Mouse (Mus musculus): Measurements from ENCODE around the gene Prkar2b.
A peak's percentile ranks its signal among the peaks of the same experiment; 100 is the strongest.

The Prkar2b gene

GRCm38 (mm10) chr12:32061090-32061930 is at the start of gene Prkar2b:
Prkar2b (minus strand) TSS chr12:32061296.
- DNase-seq (ENCODE audit: low read depth) = peak; percentile 97

GRCm38 (mm10) chr12:32109201-32109600 is 48.1 kb upstream of the Prkar2b start:
- DNase-seq (ENCODE audit: low read depth) = peak; percentile 72

- DNase-seq (ENCODE audit: low read depth) = no peak
Observed at GRCm38 (mm10) chr12:32104955-32105521, 43.9 kb upstream of the Prkar2b start.

- DNase-seq (ENCODE audit: low read depth) = no peak
Observed at GRCm38 (mm10) chr12:32104451-32104862, 43.4 kb upstream of the Prkar2b start.

GRCm38 (mm10) chr12:32101306-32101705 is 40.2 kb upstream of the Prkar2b start:
- DNase-seq (ENCODE audit: low read depth) = no peak

GRCm38 (mm10) chr12:32099686-32100206 is 38.6 kb upstream of the Prkar2b start:
- DNase-seq (ENCODE audit: low read depth) = peak; percentile 85

GRCm38 (mm10) chr12:32098596-32098995 is 37.5 kb upstream of the Prkar2b start:
- DNase-seq (ENCODE audit: low read depth) = no peak

GRCm38 (mm10) chr12:32097107-32097506 is 36.0 kb upstream of the Prkar2b start:
- DNase-seq (ENCODE audit: low read depth) = peak; percentile 33

GRCm38 (mm10) chr12:32095164-32095563 is 34.1 kb upstream of the Prkar2b start:
- peak; percentile 68 for DNase-seq (ENCODE audit: low read depth)

GRCm38 (mm10) chr12:32092452-32092851 is 31.4 kb upstream of the Prkar2b start:
- DNase-seq (ENCODE audit: low read depth) = no peak

GRCm38 (mm10) chr12:32088566-32088965 is 27.5 kb upstream of the Prkar2b start:
- no peak for DNase-seq (ENCODE audit: low read depth)

- no peak for DNase-seq (ENCODE audit: low read depth)
Observed at GRCm38 (mm10) chr12:32087339-32087738, 26.2 kb upstream of the Prkar2b start.

GRCm38 (mm10) chr12:32086874-32087273 is 25.8 kb upstream of the Prkar2b start:
- no peak for DNase-seq (ENCODE audit: low read depth)

GRCm38 (mm10) chr12:32085856-32086255 is 24.8 kb upstream of the Prkar2b start:
- DNase-seq (ENCODE audit: low read depth) = peak; percentile 55

GRCm38 (mm10) chr12:32085189-32085588 is 24.1 kb upstream of the Prkar2b start:
- no peak for DNase-seq (ENCODE audit: low read depth)

GRCm38 (mm10) chr12:32084601-32085000 is 23.5 kb upstream of the Prkar2b start:
- DNase-seq (ENCODE audit: low read depth) = no peak

GRCm38 (mm10) chr12:32080692-32081091 is 19.6 kb upstream of the Prkar2b start:
- DNase-seq (ENCODE audit: low read depth) = no peak

- no peak for DNase-seq (ENCODE audit: low read depth)
Observed at GRCm38 (mm10) chr12:32077403-32077802, 16.3 kb upstream of the Prkar2b start.

- DNase-seq (ENCODE audit: low read depth) = no peak
Observed at GRCm38 (mm10) chr12:32075831-32076715, 15.0 kb upstream of the Prkar2b start.

GRCm38 (mm10) chr12:32074271-32074670 is 13.2 kb upstream of the Prkar2b start:
- DNase-seq (ENCODE audit: low read depth) = no peak

- DNase-seq (ENCODE audit: low read depth) = no peak
Observed at GRCm38 (mm10) chr12:32066004-32066403, 4.9 kb upstream of the Prkar2b start.

All from NIH3T3 (cell line).